Mouse (Mus musculus): Measurements from ENCODE around the gene Coro1b. TPM values are rescaled to one million over a fixed set of nuclear protein-coding genes. Genes with fewer than 3 reads are reported as not detected.

The Coro1b gene
- polyA plus RNA-seq, 1 experiment from 2014 or later: 150 TPM

GRCm38 (mm10) chr19:4166678-4167476 lies 18.5 kb downstream of the Coro1b start:
- H3K27ac ChIP-seq: no peak overlapping the region
- WGBS: 81% methylated on average over 9 of the region's 9 CpGs

GRCm38 (mm10) chr19:4169378-4169784 lies 21.0 kb downstream of the Coro1b start:
- ATAC-seq (ENCODE audit: insufficient number of reproducible peaks, insufficient read depth, low FRiP score, low TSS enrichment, low read depth): peak; percentile 92
- no peaks in the 10 kb centered on the region for H3K27me3 ChIP-seq
- H3K36me3 ChIP-seq: no peaks in the 10 kb centered on the region
- H3K4me2 ChIP-seq: peak overlapping the region; percentile 89
- peak overlapping the region; percentile 51 for H3K4me3 ChIP-seq
- WGBS: under 1% methylated on average over 43 of the region's 43 CpGs
- H3K9ac ChIP-seq: peak overlapping the region; percentile 81
- H3K9me3 ChIP-seq: no peaks in the 10 kb centered on the region
- peaks cover 22% of the 10 kb centered on the region for H3K4me1 ChIP-seq
- H3K27ac ChIP-seq: peak overlapping the region; percentile 86

More at GRCm38 (mm10) chr19:4166678-4167476, 18.5 kb downstream of the Coro1b start:
- Histone ChIP-seq H3K36me3 (no peaks in the 10 kb centered on the region), H3K4me2 (no peak overlapping the region), H3K27me3 (no peaks in the 10 kb centered on the region), H3K4me1 (peaks cover 33% of the 10 kb centered on the region), H3K4me3 (no peak overlapping the region), H3K9ac (no peak overlapping the region), H3K9me3 (no peaks in the 10 kb centered on the region)
- no peak for ATAC-seq (ENCODE audit: insufficient number of reproducible peaks, insufficient read depth, low FRiP score, low TSS enrichment, low read depth)

- WGBS: 10% methylated on average over 27 of the region's 27 CpGs
- peak overlapping the region; percentile 51 for H3K4me3 ChIP-seq
- ATAC-seq (ENCODE audit: insufficient number of reproducible peaks, insufficient read depth, low FRiP score, low TSS enrichment, low read depth): no peak; the same call in none of the 2 replicates
These were observed 21.4 kb downstream of the Coro1b start for GRCm38 (mm10) chr19:4169810-4170209.

GRCm38 (mm10) chr19:4170723-4171392 lies 22.4 kb downstream of the Coro1b start:
- 82% methylated on average over 10 of the region's 10 CpGs for WGBS
- peaks cover 31% of the 10 kb centered on the region for H3K4me1 ChIP-seq
- no peaks in the 10 kb centered on the region for H3K9me3 ChIP-seq
- H3K4me3 ChIP-seq: no peak overlapping the region
- H3K27ac ChIP-seq: peak overlapping the region; percentile 55; the same call in 1 of the 2 replicates
- H3K36me3 ChIP-seq: no peaks in the 10 kb centered on the region
- H3K27me3 ChIP-seq: no peaks in the 10 kb centered on the region
- no peak for ATAC-seq (ENCODE audit: insufficient number of reproducible peaks, insufficient read depth, low FRiP score, low TSS enrichment, low read depth)
- no peak overlapping the region for H3K4me2 ChIP-seq
- H3K9ac ChIP-seq: peak overlapping the region; percentile 81

More at GRCm38 (mm10) chr19:4169810-4170209, 21.4 kb downstream of the Coro1b start:
- H3K4me2 ChIP-seq: peak overlapping the region; percentile 89
- H3K27ac ChIP-seq: peak overlapping the region; percentile 86
- peaks cover 22% of the 10 kb centered on the region for H3K4me1 ChIP-seq
- H3K36me3 ChIP-seq: no peaks in the 10 kb centered on the region
- no peaks in the 10 kb centered on the region for H3K9me3 ChIP-seq
- peak overlapping the region; percentile 81 for H3K9ac ChIP-seq
- no peaks in the 10 kb centered on the region for H3K27me3 ChIP-seq

- H3K27me3 ChIP-seq: no peaks in the 10 kb centered on the region
- H3K27ac ChIP-seq: peak overlapping the region; percentile 55; the same call in 1 of the 2 replicates
- peaks cover 33% of the 10 kb centered on the region for H3K4me1 ChIP-seq
- H3K4me3 ChIP-seq: no peak overlapping the region
- H3K36me3 ChIP-seq: no peaks in the 10 kb centered on the region
- 0 out of 2 replicates have a peak overlapping the region, but pooled peaks have one; percentile 1 for H3K4me2 ChIP-seq
- 54% methylated on average over 13 of the region's 13 CpGs for WGBS
- H3K9me3 ChIP-seq: no peaks in the 10 kb centered on the region
- H3K9ac ChIP-seq: peak overlapping the region; percentile 46
- no peak for ATAC-seq (ENCODE audit: insufficient number of reproducible peaks, insufficient read depth, low FRiP score, low TSS enrichment, low read depth)
These were observed 23.2 kb downstream of the Coro1b start for GRCm38 (mm10) chr19:4171393-4172290.

- H3K4me1 ChIP-seq: peaks cover 33% of the 10 kb centered on the region
- no peak overlapping the region for H3K4me3 ChIP-seq
- 54% methylated on average over 11 of the region's 11 CpGs for WGBS
- H3K9ac ChIP-seq: peak overlapping the region; percentile 40
- H3K4me2 ChIP-seq: no peak overlapping the region
- H3K27me3 ChIP-seq: no peaks in the 10 kb centered on the region
- H3K27ac ChIP-seq: no peak overlapping the region
- H3K36me3 ChIP-seq: no peaks in the 10 kb centered on the region
- H3K9me3 ChIP-seq: no peaks in the 10 kb centered on the region
- no peak for ATAC-seq (ENCODE audit: insufficient number of reproducible peaks, insufficient read depth, low FRiP score, low TSS enrichment, low read depth)
These were observed 24.5 kb downstream of the Coro1b start for GRCm38 (mm10) chr19:4172925-4173324.

- ATAC-seq (ENCODE audit: insufficient number of reproducible peaks, insufficient read depth, low FRiP score, low TSS enrichment, low read depth): peak; percentile 38
- H3K27ac ChIP-seq: no peak within 1 kb of the TSS; the same call in 1 of the 2 replicates
- 4% methylated on average over 11 of the region's 11 CpGs for WGBS
- H3K9me3 ChIP-seq: no peaks in the 10 kb centered on the region
- peaks cover 24% of the 10 kb centered on the region for H3K4me1 ChIP-seq
- H3K9ac ChIP-seq: peak within 1 kb of the TSS; percentile 58
- H3K4me3 ChIP-seq: peak within 1 kb of the TSS; percentile 25
- peak within 1 kb of the TSS; percentile 51 for H3K4me2 ChIP-seq
- H3K36me3 ChIP-seq: no peaks in the 10 kb centered on the region
- no peaks in the 10 kb centered on the region for H3K27me3 ChIP-seq
These were observed 27.0 kb downstream of the Coro1b start, which contains the start of gene Carns1 for GRCm38 (mm10) chr19:4175368-4175947. TSS of gene Carns1 (minus strand) at chr19:4175479.

- 85% methylated on average over 7 of the region's 7 CpGs for WGBS
- H3K27ac ChIP-seq: no peak overlapping the region
- no peak for ATAC-seq (ENCODE audit: insufficient number of reproducible peaks, insufficient read depth, low FRiP score, low TSS enrichment, low read depth)
- H3K27me3 ChIP-seq: no peaks in the 10 kb centered on the region
- H3K4me2 ChIP-seq: no peak overlapping the region
- peaks cover 17% of the 10 kb centered on the region for H3K4me1 ChIP-seq
- H3K4me3 ChIP-seq: no peak overlapping the region
- H3K36me3 ChIP-seq: no peaks in the 10 kb centered on the region
- no peaks in the 10 kb centered on the region for H3K9me3 ChIP-seq
- H3K9ac ChIP-seq: no peak overlapping the region
These were observed 32.0 kb downstream of the Coro1b start for GRCm38 (mm10) chr19:4180411-4180810.

- ATAC-seq (ENCODE audit: insufficient number of reproducible peaks, insufficient read depth, low FRiP score, low TSS enrichment, low read depth): no peak
- Histone ChIP-seq H3K9me3 (no peaks in the 10 kb centered on the region), H3K4me3 (no peak overlapping the region), H3K4me1 (peaks cover 14% of the 10 kb centered on the region; the same call in 1 of the 2 replicates), H3K36me3 (no peaks in the 10 kb centered on the region), H3K27ac (no peak overlapping the region), H3K27me3 (no peaks in the 10 kb centered on the region), H3K9ac (peak overlapping the region; percentile 32; the same call in 1 of the 2 replicates), H3K4me2 (no peak overlapping the region)
- 35% methylated on average over 3 of the region's 3 CpGs for WGBS
These were observed 33.5 kb downstream of the Coro1b start for GRCm38 (mm10) chr19:4181892-4182291.

GRCm38 (mm10) chr19:4183689-4184088 lies 35.3 kb downstream of the Coro1b start:
- 64% methylated on average over 2 of the region's 2 CpGs for WGBS

More at GRCm38 (mm10) chr19:4183689-4184088, 35.3 kb downstream of the Coro1b start:
- Histone ChIP-seq H3K4me3 (no peak overlapping the region), H3K9me3 (no peaks in the 10 kb centered on the region), H3K4me2 (no peak overlapping the region), H3K4me1 (peaks cover 14% of the 10 kb centered on the region; the same call in 1 of the 2 replicates), H3K27me3 (no peaks in the 10 kb centered on the region), H3K36me3 (no peaks in the 10 kb centered on the region), H3K27ac (no peak overlapping the region), H3K9ac (no peak overlapping the region)
- ATAC-seq (ENCODE audit: insufficient number of reproducible peaks, insufficient read depth, low FRiP score, low TSS enrichment, low read depth): no peak
